Mouse (Mus musculus): ENCODE measurements around the gene Gm39566.

The Gm39566 gene

GRCm38 (mm10) chr11:69834001-69834549 lies 19.0 kb upstream of the Gm39566 start:
- DNase-seq (ENCODE audit: low spot score), result peak; percentile 46

GRCm38 (mm10) chr11:69833554-69833953 lies 18.5 kb upstream of the Gm39566 start:
- DNase-seq (ENCODE audit: low spot score), result no peak

GRCm38 (mm10) chr11:69828832-69829231 lies 13.7 kb upstream of the Gm39566 start:
- no peak for DNase-seq (ENCODE audit: low spot score)

- DNase-seq (ENCODE audit: low spot score), result no peak
These were observed 8.4 kb upstream of the Gm39566 start for GRCm38 (mm10) chr11:69823456-69823855.

GRCm38 (mm10) chr11:69822080-69822479 lies 7.0 kb upstream of the Gm39566 start, which contains the start of gene Spem1:
Spem1 (minus strand) TSS chr11:69822180.
- DNase-seq (ENCODE audit: low spot score), result no peak

GRCm38 (mm10) chr11:69818871-69819270 lies 3.8 kb upstream of the Gm39566 start:
- no peak for DNase-seq (ENCODE audit: low spot score)

- no peak for DNase-seq (ENCODE audit: low spot score)
These were observed 3.3 kb upstream of the Gm39566 start, which contains the start of gene Spem2 for GRCm38 (mm10) chr11:69818365-69818764. Spem2 (minus strand) TSS chr11:69818465.

GRCm38 (mm10) chr11:69816520-69816919 lies 1.4 kb upstream of the Gm39566 start:
- DNase-seq (ENCODE audit: low spot score), result no peak

- no peak for DNase-seq (ENCODE audit: low spot score)
These were observed 4.8 kb downstream of the Gm39566 start for GRCm38 (mm10) chr11:69810280-69810679.

- no peak for DNase-seq (ENCODE audit: low spot score)
These were observed 7.5 kb downstream of the Gm39566 start for GRCm38 (mm10) chr11:69807641-69808040.

- DNase-seq (ENCODE audit: low spot score), result no peak
These were observed 8.7 kb downstream of the Gm39566 start for GRCm38 (mm10) chr11:69806378-69806777.

GRCm38 (mm10) chr11:69804972-69805909 lies 9.9 kb downstream of the Gm39566 start, which contains the start of gene Tmem102:
Tmem102 (minus strand) TSS chr11:69805624.
- no peak for DNase-seq (ENCODE audit: low spot score)

GRCm38 (mm10) chr11:69804652-69804940 lies 10.5 kb downstream of the Gm39566 start:
- DNase-seq (ENCODE audit: low spot score), result no peak

GRCm38 (mm10) chr11:69803786-69804651 lies 11.1 kb downstream of the Gm39566 start:
- peak; percentile 55 for DNase-seq (ENCODE audit: low spot score)

- no peak for DNase-seq (ENCODE audit: low spot score)
These were observed 11.8 kb downstream of the Gm39566 start for GRCm38 (mm10) chr11:69803328-69803727.

GRCm38 (mm10) chr11:69802648-69803105 lies 12.4 kb downstream of the Gm39566 start:
- no peak for DNase-seq (ENCODE audit: low spot score)

- no peak for DNase-seq (ENCODE audit: low spot score)
These were observed 13.6 kb downstream of the Gm39566 start, which contains the start of gene Fgf11 for GRCm38 (mm10) chr11:69801379-69801977. Fgf11 (minus strand) TSS chr11:69801857.

GRCm38 (mm10) chr11:69800392-69801197 lies 14.5 kb downstream of the Gm39566 start:
- DNase-seq (ENCODE audit: low spot score), result no peak

- no peak for DNase-seq (ENCODE audit: low spot score)
These were observed 15.0 kb downstream of the Gm39566 start for GRCm38 (mm10) chr11:69800138-69800391.

GRCm38 (mm10) chr11:69799394-69800137 lies 15.5 kb downstream of the Gm39566 start:
- no peak for DNase-seq (ENCODE audit: low spot score)

Measured in spleen, adult 12 weeks (tissue).